In the genomic region with DNA sequence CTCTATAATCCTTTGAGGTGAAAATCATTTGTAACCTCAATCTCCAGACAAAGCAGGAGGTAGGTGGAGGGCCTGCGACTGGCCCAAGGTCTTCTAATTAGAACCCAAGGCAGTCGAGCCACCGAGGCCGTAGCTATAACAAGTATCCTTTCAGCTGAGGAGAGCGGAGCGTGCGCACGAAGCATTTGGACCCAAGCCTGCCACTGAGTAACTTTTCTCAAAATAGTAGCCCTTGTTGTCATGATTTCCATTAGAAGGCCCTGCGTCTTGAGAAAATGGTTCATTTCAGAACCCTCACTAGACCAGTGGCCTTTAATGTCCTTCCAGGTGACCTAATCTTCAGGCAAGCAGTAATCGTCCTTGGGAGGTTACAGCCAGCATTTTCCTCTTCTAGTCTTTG, we compare ENCODE assay signal across 16 mouse cellular contexts.
A peak's percentile ranks its signal among the peaks of the same experiment; 100 is the strongest.
DNase-seq lines count a peak whose midpoint lies in the region; ATAC-seq and TF ChIP-seq lines count a peak whose summit lies in the region.
"Had no signal": no experiment of that assay in that cellular context is flagged by ENCODE, and none has a peak within 500 bp of the region (broad histone marks: within the 10 kb centered on the region; RNA-seq: fewer than 3 reads in every experiment).

No protein-coding gene starts in this region.

- TF ChIP-seq EP300 in lung, postnatal 0 days (IDR thresholded peaks at IDR 0.05), result no peak

- H3K4me1 ChIP-seq in lung, embryonic 15.5 days, result peaks cover 40% of the 10 kb centered on the region
- H3K4me1 ChIP-seq in lung, postnatal 0 days (ENCODE audit: insufficient read depth, low read depth, low read length), result no peaks in the 10 kb centered on the region
- H3K4me1 ChIP-seq in heart, embryonic 10.5 days, result peaks cover 20% of the 10 kb centered on the region
- peaks cover 12% of the 10 kb centered on the region; the same call in 1 of the 2 replicates for H3K4me1 ChIP-seq in forebrain, embryonic 15.5 days

- H3K27me3 ChIP-seq in lung, embryonic 15.5 days, result no peaks in the 10 kb centered on the region
- no peaks in the 10 kb centered on the region for H3K27me3 ChIP-seq in lung, postnatal 0 days (replicated peaks; ENCODE audit: insufficient read depth, low read length)
- peaks cover 43% of the 10 kb centered on the region for H3K27me3 ChIP-seq in heart, embryonic 10.5 days (ENCODE audit: insufficient read depth, poor library complexity, severe bottlenecking)
- no peaks in the 10 kb centered on the region for H3K27me3 ChIP-seq in forebrain, embryonic 15.5 days

- intact Hi-C loops in gastrocnemius, postnatal 14 days (cut with DNase I; ENCODE audit: low total_unique reads), result no loop called here
- intact Hi-C loops in heart, postnatal 14 days (cut with DNase I), result loop anchor here (5.0 kb wide), 1 partner anchor 74 kb away; no protein-coding TSS in a partner anchor

- no peak for DNase-seq in lung, postnatal 0 days (ENCODE audit: low spot score)
- DNase-seq in gastrocnemius, postnatal 14 days, result peak; percentile 18
- no peak for DNase-seq in heart, embryonic 10.5 days (ENCODE audit: low spot score)
- DNase-seq in heart, postnatal 14 days, result peak; percentile 25 to 46
- no peak for DNase-seq in layer of hippocampus, adult 18-20 months (ENCODE audit: low spot score in 2 of 2)
- no peak for DNase-seq in spleen, adult 18-20 months
- DNase-seq: adrenal gland, adult 8-10 months; cerebellum, adult 18-20 months; layer of hippocampus, postnatal 36 days; thymus, postnatal 4 days had no signal

- H3K4me2 ChIP-seq in lung, embryonic 15.5 days, result no peak overlapping the region
- H3K4me2 ChIP-seq in lung, postnatal 0 days (replicated peaks; ENCODE audit: low read depth, low read length), result no peak overlapping the region
- H3K4me2 ChIP-seq in forebrain, embryonic 15.5 days (replicated peaks), result no peak overlapping the region
- H3K4me2 ChIP-seq: embryonic facial prominence, embryonic 15.5 days; hindbrain, embryonic 13.5 days had no signal

- no peak for TF ChIP-seq CTCF in lung, postnatal 0 days (IDR thresholded peaks at IDR 0.05)

- peak overlapping the region; percentile 78; the same call in 1 of the 2 replicates for H3K27ac ChIP-seq in lung, embryonic 15.5 days
- H3K27ac ChIP-seq in lung, postnatal 0 days (ENCODE audit: low read length), result no peak overlapping the region
- H3K27ac ChIP-seq in heart, embryonic 10.5 days, result peak overlapping the region; percentile 47; the same call in 1 of the 2 replicates
- no peak overlapping the region for H3K27ac ChIP-seq in forebrain, embryonic 15.5 days (replicated peaks)
- H3K27ac ChIP-seq: embryonic facial prominence, embryonic 15.5 days; hindbrain, embryonic 13.5 days; liver, embryonic 14.5 days had no signal

- H3K36me3 ChIP-seq in lung, embryonic 15.5 days, result no peaks in the 10 kb centered on the region
- no peaks in the 10 kb centered on the region for H3K36me3 ChIP-seq in lung, postnatal 0 days (ENCODE audit: insufficient read depth, low read length)
- H3K36me3 ChIP-seq in heart, embryonic 10.5 days, result no peaks in the 10 kb centered on the region
- no peaks in the 10 kb centered on the region for H3K36me3 ChIP-seq in forebrain, embryonic 15.5 days
- H3K36me3 ChIP-seq: embryonic facial prominence, embryonic 15.5 days; hindbrain, embryonic 13.5 days had no signal

- no peak for ATAC-seq in lung, embryonic 15.5 days (ENCODE audit: borderline replicate concordance, extremely low read depth, low FRiP score, low TSS enrichment)
- ATAC-seq in lung, postnatal 0 days, result no peak
- ATAC-seq in forebrain, embryonic 15.5 days (replicated peaks), result no peak
- ATAC-seq: intestine, postnatal 0 days had no signal

- H3K4me3 ChIP-seq in lung, embryonic 15.5 days, result no peak overlapping the region
- H3K4me3 ChIP-seq in lung, postnatal 0 days (ENCODE audit: low read depth, low read length), result no peak overlapping the region
- no peak overlapping the region for H3K4me3 ChIP-seq in heart, embryonic 10.5 days
- H3K4me3 ChIP-seq in forebrain, embryonic 15.5 days, result no peak overlapping the region
- H3K4me3 ChIP-seq: embryonic facial prominence, embryonic 15.5 days; hindbrain, embryonic 13.5 days had no signal

- no peaks in the 10 kb centered on the region for H3K9me3 ChIP-seq in lung, embryonic 15.5 days
- H3K9me3 ChIP-seq in lung, postnatal 0 days (ENCODE audit: low read length), result no peaks in the 10 kb centered on the region
- no peaks in the 10 kb centered on the region for H3K9me3 ChIP-seq in heart, embryonic 10.5 days
- H3K9me3 ChIP-seq in forebrain, embryonic 15.5 days, result no peaks in the 10 kb centered on the region
- H3K9me3 ChIP-seq: embryonic facial prominence, embryonic 15.5 days; hindbrain, embryonic 13.5 days had no signal

- WGBS in lung, embryonic 15.5 days, result 77% methylated on average over 10 of the region's 10 CpGs
- 68% methylated on average over 10 of the region's 10 CpGs for whole genome bisulfite sequencing in lung, postnatal 0 days
- WGBS in heart, embryonic 10.5 days, result 80% methylated on average over 10 of the region's 10 CpGs
- 71% methylated on average over 10 of the region's 10 CpGs for WGBS in forebrain, embryonic 15.5 days

- no peak overlapping the region for H3K9ac ChIP-seq in lung, embryonic 15.5 days
- no peak overlapping the region for H3K9ac ChIP-seq in lung, postnatal 0 days (replicated peaks; ENCODE audit: low read depth)
- no peak overlapping the region for H3K9ac ChIP-seq in forebrain, embryonic 15.5 days (replicated peaks)
- H3K9ac ChIP-seq: embryonic facial prominence, embryonic 15.5 days; hindbrain, embryonic 13.5 days; liver, embryonic 14.5 days had no signal

Comparison
In these comparisons a context has a peak if more than half of its experiments do, and no peak if none do; other contexts are left out.
1. H3K27ac ChIP-seq: peak in lung, embryonic 15.5 days (single experiment) and heart, embryonic 10.5 days (single experiment); none in lung, postnatal 0 days (single experiment) and forebrain, embryonic 15.5 days (single experiment).
2. DNase-seq: peak in gastrocnemius, postnatal 14 days (single experiment) and heart, postnatal 14 days (2 of 2); none in lung, postnatal 0 days (single experiment), heart, embryonic 10.5 days (single experiment), layer of hippocampus, adult 18-20 months (0 of 2) and spleen, adult 18-20 months (0 of 2).